Mouse (Mus musculus): ENCODE measurements around the gene Apba2.

Gene Apba2

GRCm38 (mm10) chr7:64723313-64723712 lies 221.8 kb downstream of the Apba2 start:
- no peak for DNase-seq (ENCODE audit: extremely low spot score, low spot score)

GRCm38 (mm10) chr7:64724409-64724808 lies 222.9 kb downstream of the Apba2 start:
- DNase-seq (ENCODE audit: extremely low spot score, low spot score), result no peak

GRCm38 (mm10) chr7:64725967-64726695 lies 224.6 kb downstream of the Apba2 start:
- DNase-seq (ENCODE audit: extremely low spot score, low spot score), result no peak

GRCm38 (mm10) chr7:64728181-64728591 lies 226.7 kb downstream of the Apba2 start:
- DNase-seq (ENCODE audit: extremely low spot score, low spot score), result no peak

GRCm38 (mm10) chr7:64728816-64729215 lies 227.3 kb downstream of the Apba2 start:
- no peak for DNase-seq (ENCODE audit: extremely low spot score, low spot score)

- peak; percentile 64 for DNase-seq (ENCODE audit: extremely low spot score, low spot score)
Observed at GRCm38 (mm10) chr7:64729785-64730184, 228.3 kb downstream of the Apba2 start.

- DNase-seq (ENCODE audit: extremely low spot score, low spot score), result peak; percentile 48
Observed at GRCm38 (mm10) chr7:64739131-64739530, 237.6 kb downstream of the Apba2 start.

GRCm38 (mm10) chr7:64741333-64742307 lies 240.1 kb downstream of the Apba2 start:
- DNase-seq (ENCODE audit: extremely low spot score, low spot score), result peak; percentile 94

GRCm38 (mm10) chr7:64743610-64744009 lies 242.1 kb downstream of the Apba2 start:
- DNase-seq (ENCODE audit: extremely low spot score, low spot score), result no peak

- DNase-seq (ENCODE audit: extremely low spot score, low spot score), result peak; percentile 75
Observed at GRCm38 (mm10) chr7:64751465-64751864, 250.0 kb downstream of the Apba2 start.

GRCm38 (mm10) chr7:64752133-64752532 lies 250.6 kb downstream of the Apba2 start:
- DNase-seq (ENCODE audit: extremely low spot score, low spot score), result no peak

- no peak for DNase-seq (ENCODE audit: extremely low spot score, low spot score)
Observed at GRCm38 (mm10) chr7:64753678-64754077, 252.2 kb downstream of the Apba2 start.

GRCm38 (mm10) chr7:64754161-64754560 lies 252.7 kb downstream of the Apba2 start:
- no peak for DNase-seq (ENCODE audit: extremely low spot score, low spot score)

- DNase-seq (ENCODE audit: extremely low spot score, low spot score), result no peak
Observed at GRCm38 (mm10) chr7:64755141-64755540, 253.6 kb downstream of the Apba2 start.

- no peak for DNase-seq (ENCODE audit: extremely low spot score, low spot score)
Observed at GRCm38 (mm10) chr7:64765595-64765994, 264.1 kb downstream of the Apba2 start.

- no peak for DNase-seq (ENCODE audit: extremely low spot score, low spot score)
Observed at GRCm38 (mm10) chr7:64769768-64770167, 268.3 kb downstream of the Apba2 start.

- peak; percentile 36 for DNase-seq (ENCODE audit: extremely low spot score, low spot score)
Observed at GRCm38 (mm10) chr7:64770779-64771390, 269.4 kb downstream of the Apba2 start.

GRCm38 (mm10) chr7:64773465-64773864 lies 272.0 kb downstream of the Apba2 start:
- DNase-seq (ENCODE audit: extremely low spot score, low spot score), result peak; percentile 27

GRCm38 (mm10) chr7:64776708-64777489 lies 275.4 kb downstream of the Apba2 start:
- no peak for DNase-seq (ENCODE audit: extremely low spot score, low spot score)

GRCm38 (mm10) chr7:64779501-64779900 lies 278.0 kb downstream of the Apba2 start:
- no peak for DNase-seq (ENCODE audit: extremely low spot score, low spot score)

GRCm38 (mm10) chr7:64785040-64785439 lies 283.5 kb downstream of the Apba2 start:
- no peak for DNase-seq (ENCODE audit: extremely low spot score, low spot score)

Measured in neural tube, embryonic 10.5 days (tissue).